Mouse (Mus musculus) CD8-positive naive resting alpha-beta T cell, adult 2 months (primary cell): ENCODE measurements around the gene Wdr93.
"Not testable (repeated sequence)": the region's sequence is repeated elsewhere in the genome, so short reads cannot be mapped to it uniquely, and the experiment has no call there.

Experiments used
- DNase-seq, 2 experiments: peaks; one replicate each; pipeline ENCODE4 v3.0.0; 2022; ENCODE audit warnings: low read depth in 2 of 2, low spot score in 2 of 2

Wdr93 gene

DNA sequence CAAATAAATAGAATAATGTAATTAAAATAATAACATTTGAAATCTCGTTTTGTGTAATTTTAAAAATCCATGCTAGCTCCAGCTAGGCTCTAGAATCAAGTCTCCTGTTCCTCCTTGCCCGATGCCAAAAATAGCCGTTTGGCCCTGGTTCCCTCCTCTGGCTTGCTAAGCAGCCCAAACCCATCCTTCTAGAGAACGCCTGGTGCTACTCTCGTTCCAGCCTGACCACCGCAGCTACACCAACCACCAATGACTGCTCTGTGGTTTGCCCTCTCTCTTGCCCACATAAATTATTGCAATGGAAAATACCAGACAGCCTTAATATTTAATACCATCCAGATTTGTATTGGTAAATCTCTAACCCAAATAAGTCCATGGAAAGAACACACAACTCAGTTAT is 4.7 kb downstream of the Wdr93 start:
- no peak for DNase-seq

DNA sequence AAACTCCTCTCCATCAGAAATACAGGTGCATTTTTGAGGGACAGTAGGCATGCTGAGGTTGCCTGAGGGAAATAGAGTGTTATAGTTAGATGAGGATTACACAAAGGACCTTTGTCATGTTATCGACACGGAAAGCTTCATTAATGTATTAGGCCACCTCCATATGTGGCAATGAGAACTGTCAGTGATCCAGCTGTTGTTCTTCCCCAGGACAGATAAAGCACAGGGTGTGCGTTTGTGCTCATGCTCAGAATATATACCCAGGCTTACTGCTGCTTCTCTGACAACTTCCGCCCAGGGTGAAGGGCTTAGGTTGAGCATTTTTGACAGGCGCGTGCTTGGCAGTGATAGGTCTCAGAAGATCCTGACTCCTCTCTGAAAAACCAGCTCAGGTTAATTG is 6.5 kb downstream of the Wdr93 start:
- no peak for DNase-seq

DNA sequence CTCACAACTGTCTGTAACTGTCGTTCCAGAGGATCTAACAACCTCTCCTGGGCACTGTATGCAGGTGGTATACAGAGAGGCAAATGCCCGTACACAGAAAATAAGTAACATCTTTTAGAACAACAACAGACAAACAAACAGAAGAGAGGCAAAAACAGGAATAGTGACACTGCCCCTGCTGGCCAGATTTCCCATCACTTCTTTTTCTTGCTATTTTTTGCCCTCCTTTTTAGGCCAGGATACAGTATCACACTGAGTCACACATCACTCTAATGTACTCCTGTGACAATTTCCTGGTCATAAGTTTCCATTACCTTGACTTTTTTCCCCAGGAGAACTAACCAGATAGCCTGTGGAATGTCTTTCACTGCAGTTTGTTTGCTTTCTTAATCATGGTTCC is 13.4 kb downstream of the Wdr93 start:
- DNase-seq, result no peak

DNA sequence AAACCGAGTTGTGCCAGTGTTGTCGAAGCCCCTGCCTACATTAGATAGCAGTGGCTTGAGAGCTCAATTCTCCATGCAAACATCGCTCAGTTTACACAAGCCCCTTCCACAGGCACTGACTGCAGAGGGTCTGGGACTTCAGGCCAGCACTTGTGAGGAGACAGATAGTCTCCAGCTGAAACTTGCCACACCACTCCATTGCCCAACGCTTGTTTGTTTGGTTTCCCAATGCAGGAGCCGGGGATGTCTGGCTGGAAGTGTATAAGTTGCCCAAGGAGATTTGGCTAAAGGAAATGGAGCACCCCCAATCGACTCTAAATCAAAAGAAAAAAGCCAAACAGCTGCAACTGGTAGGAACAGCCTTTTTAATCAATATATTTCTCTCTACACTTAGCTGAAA is 15.2 kb downstream of the Wdr93 start:
- DNase-seq, result no peak

DNA sequence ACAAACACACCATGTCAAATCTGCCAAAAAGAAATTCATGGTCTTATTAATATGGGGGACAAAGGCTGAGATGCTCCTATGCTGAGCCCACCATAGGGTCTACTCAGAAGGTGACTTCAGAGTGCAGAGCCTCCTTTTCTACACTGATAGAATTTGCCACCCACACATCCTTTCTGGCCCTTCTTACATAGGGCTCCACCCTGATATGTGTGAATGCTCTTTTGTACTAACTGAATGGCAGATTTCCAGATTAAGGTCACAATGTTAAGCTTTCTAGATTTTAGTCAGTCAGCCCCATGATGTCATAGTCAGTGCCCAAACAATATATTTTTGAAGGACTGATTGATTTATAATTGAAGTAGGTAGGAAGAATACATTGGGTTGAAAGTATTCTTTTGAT is 16.8 kb downstream of the Wdr93 start:
- DNase-seq, result no peak

DNA sequence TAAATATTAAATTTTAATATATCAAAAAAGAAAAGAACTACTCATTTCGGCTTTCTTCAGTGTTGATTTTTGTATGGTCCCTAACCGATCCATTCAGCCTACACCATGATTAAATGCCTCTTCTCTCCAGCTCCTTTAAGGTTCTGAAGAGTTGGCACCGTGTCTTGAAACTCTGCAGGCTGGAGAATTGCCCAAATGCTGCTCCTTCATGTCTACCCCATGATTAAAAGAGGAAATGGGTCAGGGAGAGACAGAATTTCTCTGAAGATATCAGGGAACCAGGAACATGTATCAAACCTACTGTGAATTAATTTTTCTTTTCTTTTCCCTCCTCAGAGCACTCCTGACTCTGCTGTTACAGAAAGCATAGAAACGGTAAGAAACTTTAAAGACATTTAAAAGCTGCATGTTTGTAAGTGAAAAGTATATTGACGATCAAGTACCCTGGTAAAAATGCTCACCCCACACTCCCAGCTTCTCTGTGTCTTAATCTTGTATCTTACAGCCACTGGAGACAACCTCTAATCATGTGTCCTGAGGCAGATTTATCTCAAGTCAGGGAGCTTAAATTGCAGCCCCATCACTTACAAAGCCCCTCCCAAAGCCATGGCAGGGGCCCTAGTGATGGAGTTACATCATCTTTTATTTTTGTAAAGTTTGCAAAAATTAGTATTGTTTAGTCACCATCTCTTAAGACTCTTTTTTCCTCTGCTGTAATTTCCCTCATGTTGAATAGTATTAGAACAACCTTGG is 18.3 kb downstream of the Wdr93 start:
- DNase-seq, result no peak

DNA sequence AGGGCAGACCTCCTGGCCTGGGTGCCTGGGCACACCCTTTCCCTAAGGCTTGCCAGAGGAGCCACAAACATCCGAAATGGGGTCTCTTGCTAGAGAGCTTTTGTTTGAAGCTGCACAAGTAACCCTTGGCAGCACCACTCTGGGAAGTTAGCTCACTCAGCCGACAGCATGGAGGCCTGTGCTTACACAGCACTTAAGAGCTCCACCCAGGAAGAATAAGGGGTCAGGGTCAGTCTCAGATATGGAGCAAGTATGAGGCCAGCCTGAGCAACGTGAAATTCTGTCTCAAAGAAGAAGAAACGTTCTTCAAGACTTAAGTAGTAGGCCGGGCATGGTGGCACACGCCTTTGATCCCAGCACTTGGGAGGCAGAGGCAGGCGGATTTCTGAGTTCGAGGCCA is 19.1 kb downstream of the Wdr93 start:
- DNase-seq, result no peak

DNA sequence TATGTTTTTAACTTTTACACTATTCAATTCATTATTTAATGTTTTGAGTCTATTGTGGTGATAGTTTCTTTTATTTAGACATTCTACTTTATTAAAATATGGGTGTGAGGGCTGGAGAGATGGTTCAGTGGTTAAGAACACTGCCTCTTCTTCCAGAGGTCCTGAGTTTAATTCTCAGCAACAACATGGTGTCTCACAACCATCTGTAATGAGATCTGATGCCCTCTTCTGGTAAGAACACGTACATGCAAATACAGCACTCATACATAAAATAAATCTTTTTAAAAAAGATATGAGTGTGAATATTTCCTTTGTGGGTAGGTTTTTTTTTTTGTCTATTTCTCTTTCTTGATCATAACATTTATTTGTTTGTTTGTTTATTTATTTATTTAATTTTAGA is 23.0 kb downstream of the Wdr93 start:
- DNase-seq, result no peak

DNA sequence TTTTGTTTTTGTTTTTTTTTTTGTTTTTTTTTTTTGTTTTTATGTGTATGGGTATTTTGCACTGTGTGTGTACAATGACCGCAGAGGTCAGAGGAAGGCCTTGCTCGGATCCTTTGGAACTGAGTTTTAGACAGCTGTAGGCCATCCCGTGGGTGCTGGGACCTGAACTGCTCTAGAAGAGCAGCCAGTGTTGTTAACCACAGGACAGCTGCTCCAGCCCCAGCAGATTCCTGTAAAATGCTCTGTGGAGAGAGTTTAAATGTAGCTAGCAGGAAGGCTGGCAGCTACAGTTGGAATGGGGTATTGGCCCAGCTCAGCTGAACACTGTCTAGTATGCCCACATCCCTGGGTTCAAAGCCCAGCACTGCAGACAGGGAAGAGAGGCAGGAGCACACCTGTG is 26.7 kb downstream of the Wdr93 start:
- no peak for DNase-seq

DNA sequence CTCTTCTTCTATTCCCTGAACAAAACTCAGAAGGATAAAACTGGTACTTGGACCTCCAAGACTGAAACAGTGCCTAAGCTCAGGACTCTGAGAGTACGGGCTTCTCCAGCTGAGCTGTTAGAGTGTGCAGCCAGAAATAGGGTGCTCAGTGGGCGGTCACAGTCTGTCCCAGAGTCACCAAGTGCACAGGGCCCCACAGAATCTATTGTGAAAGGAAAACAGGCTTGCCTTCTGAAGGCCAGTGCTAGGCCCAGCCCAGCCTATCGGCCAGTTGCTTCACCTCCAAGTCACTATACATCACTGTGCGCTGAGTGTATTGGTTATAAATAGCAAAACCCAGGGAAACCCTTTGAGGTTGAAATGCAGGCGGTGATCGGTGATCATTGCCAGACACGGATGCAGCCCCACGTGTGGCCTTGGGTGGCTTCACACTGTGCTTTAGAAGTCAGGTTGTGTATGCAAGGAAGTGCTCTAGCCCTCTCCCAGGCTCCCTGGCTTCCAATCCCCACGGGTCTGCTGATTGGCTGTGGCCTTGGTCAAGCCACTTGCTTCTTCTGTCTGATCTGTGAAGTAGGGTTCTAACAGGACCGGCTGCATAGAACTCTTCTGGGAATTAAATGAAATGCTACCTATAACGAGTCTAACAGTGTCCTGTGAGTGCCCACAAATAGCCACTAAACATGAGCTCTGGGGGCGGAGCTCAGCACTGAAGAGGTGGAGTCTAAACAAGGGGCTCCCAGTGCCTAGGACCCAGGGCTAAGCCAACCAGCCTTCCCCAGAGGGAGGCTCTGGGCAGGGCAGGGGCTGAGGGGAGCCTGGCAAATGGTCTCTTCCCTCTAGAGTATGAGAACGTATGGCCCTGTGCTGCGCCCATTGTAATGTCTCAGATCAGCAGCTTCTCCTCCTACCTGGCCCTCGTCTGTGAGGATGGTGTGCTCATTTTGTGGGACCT is 28.9 kb downstream of the Wdr93 start:
- DNase-seq, result no peak

DNA sequence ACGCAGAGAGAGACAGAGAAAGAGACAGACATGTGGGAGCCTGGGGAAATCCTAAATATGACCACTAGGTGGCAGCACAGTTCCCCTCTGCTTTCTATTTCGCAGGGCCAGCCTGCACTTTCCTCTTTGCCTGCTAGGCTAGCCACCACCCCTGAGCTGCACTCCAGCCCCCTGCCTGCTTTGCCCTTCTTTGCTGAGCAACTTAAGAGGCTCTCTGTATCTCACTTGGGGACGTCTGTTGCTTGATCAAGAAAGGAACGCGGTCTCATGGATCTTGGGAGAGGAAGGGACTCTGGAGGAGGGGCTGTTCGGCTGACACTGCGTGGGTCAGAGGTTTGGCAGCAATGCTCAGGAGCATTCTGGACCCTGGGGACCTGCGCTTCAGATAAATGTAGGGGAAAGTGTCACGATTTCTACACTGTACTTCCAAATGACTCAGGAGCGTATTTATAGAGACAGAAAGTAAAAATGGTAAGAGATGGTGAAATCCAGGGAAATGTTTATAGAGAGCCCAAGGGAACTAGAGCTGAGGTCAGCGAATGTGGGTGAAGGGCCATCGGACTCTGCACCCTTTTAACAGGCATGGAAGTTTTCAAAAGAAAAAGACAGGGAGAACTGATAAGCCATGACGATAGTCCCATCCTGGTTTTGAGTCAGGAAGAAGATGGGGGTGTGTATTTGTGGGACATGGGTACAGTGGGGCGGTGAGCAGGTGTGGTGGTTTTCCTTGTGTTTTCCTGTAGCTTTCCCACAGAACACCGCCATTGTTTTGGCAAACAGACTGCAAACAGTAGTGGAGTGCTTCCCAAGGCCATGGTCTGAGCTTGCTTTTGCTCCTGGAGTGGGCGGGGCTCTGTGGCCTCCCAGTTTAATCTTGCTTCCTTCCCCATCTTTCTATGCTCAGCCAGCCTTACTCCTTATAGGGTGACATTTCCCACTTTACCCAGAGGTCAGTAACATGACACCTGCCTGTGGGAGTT is 38.0 kb downstream of the Wdr93 start:
- DNase-seq, result peak; percentile 47 to 59

DNA sequence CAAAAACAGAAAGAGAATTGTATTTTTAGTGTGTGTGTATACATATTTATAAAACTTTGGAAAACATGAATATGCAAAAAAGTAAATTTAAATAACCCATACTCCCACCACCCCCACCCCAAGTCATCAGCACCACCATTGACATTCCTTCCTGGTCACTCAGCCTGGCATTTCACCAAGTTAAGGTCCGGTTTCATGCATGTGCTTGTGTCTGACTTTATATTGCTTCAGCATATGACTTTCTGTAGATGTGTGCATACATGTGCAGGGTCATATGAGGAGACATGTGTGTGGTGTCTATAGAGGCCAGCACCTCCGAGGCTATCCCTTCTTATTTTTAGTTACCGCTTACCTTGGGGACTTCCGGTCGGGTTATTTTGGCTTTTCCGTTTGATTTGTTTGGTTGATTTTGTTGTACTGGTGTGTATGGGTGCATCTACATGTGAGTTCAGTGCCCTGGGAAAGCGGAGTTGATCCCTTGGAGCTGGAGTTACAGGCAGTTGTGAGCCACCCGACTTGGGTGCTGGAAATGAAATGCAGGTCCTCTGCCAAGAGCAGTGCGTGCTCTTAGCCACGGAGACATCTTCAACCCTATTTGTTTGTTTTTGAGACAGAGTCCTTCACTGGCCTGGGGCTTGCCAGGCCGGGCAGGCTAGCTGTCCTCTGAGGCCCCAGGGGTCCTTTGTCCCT is 39.0 kb downstream of the Wdr93 start:
- no peak for DNase-seq

DNA sequence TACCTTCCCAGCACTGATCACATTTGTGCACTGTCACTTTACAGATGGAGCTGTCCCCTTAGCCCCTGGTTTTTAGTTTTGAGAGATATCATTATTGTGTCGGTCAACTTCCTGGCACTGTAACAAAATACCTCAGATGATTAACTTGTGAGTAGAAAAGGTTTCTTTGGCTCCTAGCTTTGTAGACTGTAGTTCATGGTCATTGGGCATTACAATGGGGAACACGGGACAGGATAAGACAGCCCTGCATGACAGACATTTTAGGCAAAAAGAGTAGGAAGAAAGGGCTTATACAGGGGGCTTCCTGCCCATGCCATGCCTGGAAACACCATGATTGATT is 39.5 kb downstream of the Wdr93 start:
- DNase-seq, result no peak

DNA sequence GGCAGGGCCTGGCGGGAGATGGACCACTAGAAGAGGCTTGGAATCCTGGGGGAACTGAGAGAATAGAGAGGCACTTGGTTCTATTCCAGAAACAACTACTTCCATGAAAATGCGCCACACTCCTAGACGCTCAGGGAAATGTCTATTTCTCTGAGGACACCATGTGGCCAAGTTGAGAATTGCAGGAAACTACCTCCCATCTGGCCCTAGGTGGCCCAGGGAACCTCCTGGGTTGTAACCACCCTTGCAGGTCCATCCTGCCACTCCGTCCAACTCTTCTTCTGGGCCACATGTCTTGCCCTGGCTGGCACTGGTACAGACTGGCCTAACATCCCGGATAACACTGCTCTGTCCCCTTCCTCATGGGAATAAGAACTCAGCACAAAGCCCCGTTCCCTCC is 43.3 kb downstream of the Wdr93 start:
- peak; percentile 18 to 45 for DNase-seq

DNA sequence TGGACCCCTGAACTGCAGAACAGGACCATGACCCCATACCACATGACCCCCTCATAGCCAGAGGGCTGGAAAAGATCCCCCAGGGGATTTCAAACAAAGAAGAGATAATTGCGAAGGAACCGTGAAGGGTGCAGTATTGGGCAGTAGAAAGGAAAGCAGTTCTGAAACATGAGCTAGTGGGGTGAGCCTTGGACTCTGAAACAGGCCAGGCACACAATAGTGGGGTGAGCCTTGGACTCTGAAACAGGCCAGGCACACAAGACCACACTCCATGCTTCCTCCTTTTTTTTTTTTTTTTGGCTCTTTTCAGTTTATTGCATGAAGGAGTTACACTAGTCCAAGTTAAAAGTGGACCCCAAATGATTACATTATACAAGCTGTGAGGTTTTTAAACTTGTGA is 46.8 kb downstream of the Wdr93 start:
- DNase-seq, result not testable (repeated sequence)

DNA sequence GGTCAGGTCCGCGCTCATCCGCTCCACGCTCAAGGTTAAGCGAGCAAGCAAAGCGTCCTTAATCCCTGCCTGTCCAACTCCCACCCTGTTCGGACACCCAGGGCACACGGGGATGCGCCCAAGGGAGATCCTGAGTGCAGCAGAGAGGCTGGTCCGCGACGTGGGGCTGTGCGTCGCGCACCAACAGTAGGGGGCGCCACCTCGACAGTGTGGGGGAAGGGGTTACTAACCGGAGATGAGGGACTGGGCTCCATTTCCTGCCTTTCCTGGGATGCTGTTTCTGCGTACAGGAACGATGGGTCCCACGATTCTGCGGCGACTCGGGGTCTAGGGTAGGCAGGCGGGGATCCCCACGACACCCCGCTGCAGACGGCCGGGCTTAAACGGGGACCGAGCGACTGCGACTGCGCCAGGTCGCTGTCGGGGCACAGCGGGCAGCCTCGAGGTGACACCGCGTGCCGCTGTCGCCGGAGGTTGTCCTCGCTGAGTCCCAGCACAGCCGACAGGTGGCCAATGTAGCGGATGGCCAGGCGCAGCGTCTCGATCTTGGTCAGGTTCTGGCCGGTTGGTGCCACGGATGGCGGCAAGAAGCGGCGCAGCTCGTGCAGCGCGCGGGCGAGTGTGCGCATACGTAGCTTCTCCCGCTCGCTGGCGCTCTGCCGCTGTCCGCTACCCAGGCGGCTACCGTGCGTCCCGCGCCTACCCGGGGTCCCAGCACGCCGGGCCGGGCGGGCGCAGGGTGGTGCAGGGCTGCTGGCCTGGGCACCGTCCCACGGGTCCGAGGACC is 49.9 kb downstream of the Wdr93 start:
- no peak for DNase-seq

DNA sequence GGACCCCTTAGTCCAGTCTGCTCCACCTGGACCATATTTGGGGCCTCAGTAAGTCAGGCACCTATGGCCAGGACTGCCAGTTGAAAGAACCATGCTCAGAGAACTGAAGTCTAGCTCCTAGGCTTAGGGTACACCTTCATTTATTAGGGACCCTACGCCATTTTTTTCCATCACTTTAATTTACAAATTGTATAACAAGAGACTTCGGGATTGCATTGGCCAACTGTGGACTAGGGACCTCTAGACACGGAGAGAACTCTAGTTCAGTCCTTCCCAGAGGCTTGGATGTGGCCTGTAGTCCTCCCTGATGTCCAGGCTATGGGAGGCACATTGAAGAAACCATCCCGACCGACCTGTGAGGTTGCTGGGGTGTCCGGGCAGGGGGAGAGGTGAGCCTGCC is 50.7 kb downstream of the Wdr93 start, which contains the start of gene Mesp1:
Gene Mesp1, minus strand, starts transcription at position 101 of the 400 bp plus-strand sequence.
- DNase-seq, result no peak

DNA sequence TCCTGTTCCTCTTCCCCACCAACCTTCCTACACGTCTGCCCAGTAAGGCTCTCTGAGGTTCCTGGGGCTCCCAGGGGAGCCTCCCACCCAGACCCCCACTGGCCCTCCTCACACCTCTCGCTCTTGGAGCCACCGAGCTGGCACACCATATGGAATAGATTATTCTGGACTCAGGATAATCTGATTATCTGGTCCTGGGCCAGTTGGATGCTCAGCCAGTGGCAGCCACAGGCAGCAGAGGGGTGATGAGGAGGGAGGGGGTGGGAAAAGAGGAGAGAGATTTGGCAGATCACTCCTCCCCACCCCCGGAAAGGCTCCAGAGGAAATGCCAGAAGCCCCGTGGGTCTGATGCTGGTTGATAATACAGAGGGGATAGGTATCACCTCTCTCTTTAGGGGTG is 55.6 kb downstream of the Wdr93 start:
- no peak for DNase-seq

DNA sequence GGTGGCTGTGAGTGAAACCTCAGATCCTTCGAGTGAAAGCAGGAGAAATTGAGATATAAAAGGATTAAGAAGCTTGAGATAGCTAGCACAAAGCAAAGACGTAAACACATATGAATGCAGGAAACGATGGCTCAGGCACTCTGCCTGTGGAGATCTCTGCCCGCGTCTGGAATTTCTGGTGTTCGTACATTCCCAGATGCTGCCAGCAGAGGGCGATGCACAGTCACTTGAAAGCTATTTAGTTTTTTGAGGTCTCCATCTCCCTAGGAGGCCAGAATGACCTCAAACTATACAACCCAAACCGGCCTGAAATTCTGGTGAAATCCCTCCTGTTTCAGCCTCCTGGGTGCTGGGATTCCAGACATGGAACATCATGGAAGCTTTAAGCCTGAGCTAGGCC is 56.1 kb downstream of the Wdr93 start:
- DNase-seq, result peak; percentile 33 to 59

DNA sequence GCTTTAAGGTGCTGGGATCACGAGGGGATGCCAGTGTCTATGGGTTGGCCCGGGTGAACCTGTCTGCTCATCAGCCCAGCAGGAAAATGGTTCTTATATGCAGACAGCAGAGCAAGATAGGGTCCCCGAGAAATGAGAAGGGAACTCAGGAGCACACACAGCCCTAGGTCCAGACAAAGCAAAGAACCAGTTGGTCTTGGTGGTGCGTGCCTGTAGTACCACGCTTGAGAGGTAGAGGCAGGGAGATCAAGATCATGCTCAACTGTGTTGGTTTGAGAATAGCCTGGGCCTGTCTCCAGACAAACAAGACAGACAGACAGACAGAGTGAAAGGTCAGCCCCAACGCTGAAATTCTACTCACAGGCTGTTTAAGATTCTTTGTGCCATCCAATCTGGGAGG is 56.5 kb downstream of the Wdr93 start:
- DNase-seq, result no peak
